Mouse (Mus musculus): Measurements from ENCODE around the gene Kcmf1. TPM values are rescaled to one million over a fixed set of nuclear protein-coding genes. Genes with fewer than 3 reads are reported as not detected.

Kcmf1 gene
- 101 and 117 TPM in 2 replicates for polyA plus RNA-seq (2012; rRNA removed)

GRCm38 (mm10) chr6:72899781-72900681 lies at the start of gene Kcmf1:
Gene Kcmf1 (minus strand): TSS chr6:72899979.

Other genes with a start within 250 kb of the Kcmf1 start
- 4.0 and 4.4 TPM in 2 replicates for gene Tcf7l1, start 110.7 kb downstream of the Kcmf1 start, polyA plus RNA-seq (2012; rRNA removed)
- 2,888 and 3,440 TPM in 2 replicates for gene Tmsb10, start 58.8 kb upstream of the Kcmf1 start, polyA plus RNA-seq (2012; rRNA removed)

Data from central nervous system, embryonic 18 days (tissue).